Mouse (Mus musculus) NIH3T3 (cell line): ENCODE data around the gene Celf1.

ENCODE experiments used
- DNase-seq: peaks from one replicate; pipeline ENCODE4 v3.0.0-alpha.2; 2012; ENCODE audit warnings: low read depth

Gene Celf1

DNA sequence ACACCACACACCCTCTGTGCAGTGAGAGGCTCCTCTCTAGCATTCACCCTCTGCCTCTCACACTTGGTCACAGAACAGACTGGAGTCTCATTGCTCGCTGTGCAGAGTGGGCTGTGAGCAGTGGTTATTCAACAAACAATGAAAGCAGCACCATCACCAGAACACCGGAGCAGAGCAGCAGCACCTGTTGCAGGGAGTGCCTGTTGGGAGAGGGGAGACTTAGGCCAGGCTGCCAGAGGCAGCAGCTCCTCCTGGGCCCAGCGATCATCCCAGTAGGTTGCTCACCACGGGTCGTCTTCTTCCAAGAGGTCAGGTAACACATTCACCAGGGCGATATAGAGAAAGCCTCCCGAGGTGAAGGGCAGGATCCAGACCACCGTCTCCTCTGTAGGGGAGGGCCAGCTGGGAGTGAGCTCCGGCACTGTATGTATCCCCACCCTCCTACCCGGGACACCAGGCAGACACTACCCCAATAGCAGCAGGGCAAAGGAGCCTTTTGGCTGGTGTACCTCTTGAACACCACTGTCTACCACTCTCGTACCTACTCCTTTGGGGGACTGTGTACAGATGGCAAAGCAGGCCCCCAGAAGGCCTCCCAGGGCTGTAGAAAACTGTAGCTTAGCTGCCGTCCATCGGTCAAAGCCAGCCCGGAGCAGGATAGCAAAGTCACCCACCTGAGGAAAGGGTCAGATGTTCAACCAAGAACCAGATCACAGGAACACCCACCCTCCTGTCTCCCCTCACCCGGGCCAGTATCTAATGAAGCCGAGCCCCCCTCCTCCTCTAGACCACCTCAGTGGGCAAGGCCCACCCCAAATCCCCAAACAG lies 122.8 kb downstream of the Celf1 start:
- no peak for DNase-seq

DNA sequence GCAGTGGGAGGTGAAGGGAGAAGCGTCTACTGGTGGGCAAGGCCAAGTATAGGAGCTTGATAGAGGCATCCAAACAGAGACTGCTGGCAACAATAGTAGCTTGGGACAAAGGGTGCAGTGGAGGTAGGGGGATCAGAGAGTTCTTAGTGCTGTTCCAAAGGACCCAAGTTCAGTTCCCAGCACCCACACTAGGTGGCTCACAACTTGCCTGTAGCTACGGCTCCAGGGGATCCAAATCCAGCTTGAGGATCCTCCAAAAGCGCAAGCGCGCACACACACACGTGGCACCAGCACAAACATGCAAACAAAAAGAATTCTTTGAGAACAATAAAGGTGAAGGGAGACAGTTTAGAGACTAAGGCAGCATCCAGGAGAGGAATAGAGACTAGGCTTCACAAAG lies 124.0 kb downstream of the Celf1 start:
- DNase-seq, result no peak

DNA sequence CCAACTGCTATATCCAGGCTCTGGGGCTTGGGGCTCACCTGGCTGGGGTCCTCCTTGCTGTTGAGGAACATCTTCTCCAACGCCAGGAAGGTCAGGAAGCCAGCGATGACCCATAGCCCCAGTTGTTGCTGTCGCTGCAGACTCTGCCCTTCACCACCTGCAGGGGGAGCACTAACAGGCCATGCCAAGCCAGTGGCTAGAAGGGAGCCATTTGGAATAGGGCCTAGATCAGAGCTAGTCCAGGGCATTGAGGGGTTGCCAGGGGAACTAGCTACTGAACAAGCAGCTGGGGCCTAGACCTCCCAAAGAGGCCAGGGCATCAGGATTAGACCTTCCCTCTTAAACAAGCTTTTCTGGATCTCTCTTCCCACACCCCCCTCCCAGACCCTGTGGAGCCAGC lies 125.4 kb downstream of the Celf1 start:
- peak; percentile 63 for DNase-seq

DNA sequence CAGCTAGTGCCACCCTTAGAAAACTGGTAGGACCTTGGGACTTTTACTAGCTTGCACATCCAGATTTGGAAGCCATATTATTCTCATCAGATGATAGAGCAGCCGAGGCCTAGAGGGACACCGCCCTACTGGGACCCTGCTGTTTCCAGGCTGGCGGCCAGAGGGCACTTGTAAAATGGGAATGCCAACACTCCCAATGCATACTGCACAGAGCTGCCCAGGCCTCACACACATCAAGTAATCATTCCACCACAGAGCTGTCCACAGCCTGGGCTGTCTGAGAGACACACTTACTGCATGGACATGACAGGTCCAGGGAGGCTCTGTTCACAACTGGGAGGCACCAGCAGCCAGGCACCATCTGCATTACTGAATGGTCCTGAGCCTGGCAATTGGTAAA lies 126.3 kb downstream of the Celf1 start:
- DNase-seq, result no peak

DNA sequence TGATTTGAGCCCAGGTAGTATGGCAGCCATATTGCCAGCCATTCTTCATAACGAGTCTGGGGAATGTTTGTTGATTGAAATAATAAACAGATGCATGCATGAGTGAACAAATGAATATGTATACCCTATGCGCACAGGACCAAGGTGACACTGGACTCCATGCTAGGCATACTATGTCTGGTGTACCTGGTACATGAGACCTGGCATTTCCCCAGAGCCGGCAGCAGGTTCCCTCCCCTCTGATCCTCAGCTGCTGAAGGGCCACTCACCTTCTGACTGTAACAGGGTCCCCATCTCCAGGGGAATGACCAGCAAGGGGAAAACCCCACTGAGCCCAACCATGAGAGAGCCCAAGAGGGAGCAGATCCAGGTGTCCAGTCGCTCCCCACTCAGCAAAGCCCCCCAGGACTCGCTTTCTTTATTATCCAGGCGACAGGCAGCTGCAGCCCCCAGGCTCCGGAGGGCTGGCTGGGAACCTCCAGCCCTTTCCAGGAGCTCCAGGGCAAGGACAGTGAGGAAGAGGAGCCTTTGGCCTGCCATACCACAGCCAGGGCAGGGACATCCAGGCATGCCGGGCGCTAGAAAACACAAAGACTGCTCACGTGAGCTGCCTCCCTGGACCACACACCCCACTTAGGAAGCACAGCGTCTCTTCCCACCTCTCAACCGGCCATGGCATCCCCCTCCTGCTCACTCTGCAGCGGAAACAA lies 128.1 kb downstream of the Celf1 start:
- no peak for DNase-seq

DNA sequence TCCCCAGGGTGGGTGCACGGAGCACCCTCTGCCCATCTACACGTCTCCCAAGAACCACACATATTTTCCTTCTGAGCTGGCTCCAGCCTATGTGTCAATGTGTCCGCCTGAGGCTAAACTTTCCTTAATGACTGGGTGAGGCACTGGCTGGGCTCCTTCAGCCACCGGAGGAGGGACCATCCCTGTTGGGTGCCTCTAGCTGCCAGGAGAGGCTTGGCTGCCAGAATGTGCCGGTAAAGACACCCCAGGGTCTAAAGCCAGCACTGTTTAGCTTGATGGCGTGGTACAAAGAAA lies 128.6 kb downstream of the Celf1 start:
- peak; percentile 81 for DNase-seq
